Mouse (Mus musculus): ENCODE data around the gene Trhr2. TPM values are rescaled to one million over a fixed set of nuclear protein-coding genes. Genes with fewer than 3 reads are reported as not detected.
"Not testable (repeated sequence)": the region's sequence is repeated elsewhere in the genome, so short reads cannot be mapped to it uniquely, and the experiment has no call there.

The Trhr2 gene
- total RNA-seq, 4 experiments from 2014 or later: not detected

DNA sequence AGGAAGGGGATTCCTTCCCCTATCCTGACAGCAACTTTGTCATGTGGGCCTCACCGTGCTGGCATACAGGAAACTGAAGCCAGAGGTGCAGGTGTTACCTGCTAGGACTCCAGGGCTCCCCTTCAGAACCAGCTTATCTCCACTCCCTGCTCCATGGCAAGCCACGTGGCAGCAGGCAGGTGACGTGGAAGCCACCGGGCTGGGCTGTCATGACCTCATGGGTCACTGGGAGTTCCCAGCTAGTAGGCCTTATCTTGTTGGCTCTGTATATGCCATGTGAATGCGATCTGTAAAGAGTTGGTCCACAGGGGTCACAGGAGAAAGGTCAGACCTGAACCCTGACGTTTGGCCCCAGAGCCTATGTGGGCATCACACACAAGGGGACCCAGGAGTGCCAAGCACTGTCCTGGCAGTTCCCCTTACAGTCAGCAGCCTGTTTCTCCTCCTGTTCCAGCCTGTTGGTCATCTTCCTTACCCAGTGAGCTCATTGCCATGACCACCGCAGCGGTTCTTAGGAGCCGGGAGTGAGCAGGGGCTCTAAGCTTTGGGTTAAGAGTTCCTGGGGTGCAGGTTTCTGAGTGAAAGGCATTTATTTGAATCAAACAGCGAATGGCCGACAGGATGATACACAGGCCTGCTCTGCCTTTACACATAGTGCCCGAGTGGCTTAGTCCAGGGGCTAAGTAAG is 30.0 kb downstream of the Trhr2 start:
- no peak for DNase-seq

DNA sequence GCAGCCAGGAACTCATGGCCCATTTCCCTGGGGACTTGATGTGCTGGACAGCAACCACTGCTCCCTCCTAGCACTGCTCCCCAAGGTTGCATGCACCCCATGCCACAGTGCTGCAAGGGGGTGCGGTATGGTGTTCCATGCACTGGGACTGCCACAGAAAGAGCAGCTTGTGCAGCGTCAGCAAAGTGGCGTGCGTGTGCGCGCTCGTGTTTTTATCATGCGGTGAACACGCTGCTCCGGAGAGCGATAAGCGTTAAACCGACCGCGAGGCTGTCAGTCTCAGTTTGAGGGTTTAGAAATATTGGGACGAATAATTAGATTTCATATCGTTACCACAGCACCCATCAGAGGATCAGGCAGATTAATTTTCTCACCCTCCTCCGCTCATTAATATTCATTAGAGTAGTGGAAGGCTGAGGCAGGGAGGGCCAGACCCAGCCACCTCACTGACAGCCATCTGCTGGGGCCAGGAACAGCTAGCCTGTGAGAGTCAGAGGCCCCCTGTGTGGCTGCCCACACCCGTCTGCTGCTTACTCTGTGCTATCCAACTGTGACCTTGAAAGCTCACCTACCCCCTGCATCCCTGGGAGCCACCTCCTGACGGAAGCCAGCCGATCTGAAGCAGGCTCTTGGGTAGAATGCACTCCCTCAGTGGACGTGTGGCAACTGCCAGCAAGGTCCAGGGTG is 30.9 kb downstream of the Trhr2 start:
- DNase-seq: no peak

DNA sequence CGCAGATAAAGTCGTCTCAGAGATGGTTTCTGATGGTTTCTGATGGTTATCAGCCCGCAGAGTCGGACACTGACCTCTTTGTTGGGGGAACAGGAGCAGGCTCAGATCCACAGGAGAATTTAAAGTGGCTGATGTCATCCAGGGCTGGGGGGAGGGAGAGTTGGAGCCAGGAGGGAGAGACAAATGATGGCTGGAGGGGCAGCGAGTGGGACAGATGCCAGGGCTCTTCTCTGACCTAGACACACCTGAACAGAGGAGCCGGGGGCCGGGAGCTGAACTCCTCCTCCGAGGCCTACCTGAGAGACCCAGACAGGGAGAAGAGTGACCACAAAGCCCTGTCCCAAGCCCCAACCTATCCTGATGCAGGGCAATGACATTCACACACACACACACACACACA is 31.5 kb downstream of the Trhr2 start:
- no peak for DNase-seq

DNA sequence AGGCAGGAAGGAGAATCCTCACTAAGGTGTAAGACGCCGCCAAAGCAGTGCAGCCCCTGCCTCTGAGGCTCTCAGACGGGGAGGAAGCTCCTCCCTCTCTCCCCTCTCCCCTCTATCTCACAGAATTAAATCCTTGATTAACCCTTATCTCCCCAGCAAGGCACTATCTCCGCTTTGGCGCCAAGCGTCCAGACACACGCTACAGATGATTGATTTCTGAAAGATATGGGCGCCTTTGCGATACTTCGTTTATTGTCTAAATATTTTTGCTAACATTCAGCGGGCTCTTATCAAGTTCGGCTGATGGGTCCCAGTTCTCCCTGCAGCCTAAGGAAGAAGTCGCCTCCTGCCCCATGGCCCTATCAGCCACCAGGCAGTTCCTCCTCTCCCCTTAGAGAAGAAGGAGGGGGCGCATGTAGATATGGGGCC is 34.4 kb downstream of the Trhr2 start:
- DNase-seq: no peak

DNA sequence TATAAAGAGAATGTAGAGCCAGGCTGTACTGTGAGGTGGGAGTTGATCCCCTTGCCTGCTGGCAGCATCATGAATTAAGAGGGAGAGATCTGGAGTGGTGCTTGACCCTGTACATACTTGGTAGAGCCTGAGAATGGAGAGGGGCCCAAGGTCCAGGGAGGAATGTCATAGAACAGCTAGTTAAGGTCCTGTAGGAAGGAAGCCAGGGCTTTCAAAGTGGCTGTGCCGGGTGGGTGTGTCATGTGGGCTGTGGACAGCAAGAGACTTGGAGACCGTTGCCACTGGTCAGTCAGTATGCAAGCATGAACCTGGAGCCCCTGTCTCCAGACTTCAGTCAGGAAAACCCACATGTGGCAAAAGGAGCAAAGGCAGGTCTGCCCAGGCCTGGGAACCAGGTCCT is 35.4 kb downstream of the Trhr2 start:
- DNase-seq: no peak

DNA sequence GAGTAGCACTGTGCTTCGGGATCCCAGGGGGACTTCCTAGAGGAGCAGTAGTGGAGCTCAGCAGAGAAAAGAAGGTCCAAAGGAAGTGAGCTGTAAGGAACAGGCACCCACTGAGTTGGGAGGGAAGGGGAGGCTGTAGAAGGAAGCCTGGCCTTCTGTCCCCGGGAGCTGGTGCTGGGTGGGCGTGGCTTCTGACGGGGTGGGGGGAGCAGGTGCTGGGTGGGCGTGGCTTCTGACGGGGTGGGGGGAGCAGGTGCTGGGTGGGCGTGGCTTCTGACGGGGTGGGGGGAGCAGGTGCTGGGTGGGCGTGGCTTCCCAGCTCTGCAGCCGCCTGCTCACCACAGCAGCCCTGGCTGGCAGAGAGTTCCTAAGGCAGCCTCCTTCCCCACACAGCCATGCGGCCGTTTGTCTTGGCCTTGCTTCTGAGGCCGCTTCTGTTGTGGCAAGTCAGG is 36.6 kb downstream of the Trhr2 start:
- not testable (repeated sequence) for DNase-seq

DNA sequence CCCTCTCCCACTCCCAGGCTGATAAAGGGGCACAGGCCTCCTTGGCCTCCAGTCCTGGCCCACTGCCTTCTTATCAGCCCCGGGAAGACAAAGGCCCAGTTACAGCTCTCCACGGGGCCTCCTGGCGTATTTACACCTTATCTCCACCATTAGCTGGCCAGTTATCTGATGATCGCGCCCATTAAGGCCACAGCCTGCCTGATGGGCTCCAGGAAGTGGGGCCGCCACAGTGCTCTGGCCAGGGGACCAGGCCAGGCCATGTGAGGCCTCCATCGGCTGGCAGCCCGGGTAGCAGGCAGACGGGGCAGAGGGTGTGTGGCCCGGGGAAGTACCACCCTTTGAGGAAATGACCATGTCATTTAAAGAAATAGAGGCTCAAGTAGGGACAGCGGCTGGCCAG is 37.8 kb downstream of the Trhr2 start:
- DNase-seq: no peak

DNA sequence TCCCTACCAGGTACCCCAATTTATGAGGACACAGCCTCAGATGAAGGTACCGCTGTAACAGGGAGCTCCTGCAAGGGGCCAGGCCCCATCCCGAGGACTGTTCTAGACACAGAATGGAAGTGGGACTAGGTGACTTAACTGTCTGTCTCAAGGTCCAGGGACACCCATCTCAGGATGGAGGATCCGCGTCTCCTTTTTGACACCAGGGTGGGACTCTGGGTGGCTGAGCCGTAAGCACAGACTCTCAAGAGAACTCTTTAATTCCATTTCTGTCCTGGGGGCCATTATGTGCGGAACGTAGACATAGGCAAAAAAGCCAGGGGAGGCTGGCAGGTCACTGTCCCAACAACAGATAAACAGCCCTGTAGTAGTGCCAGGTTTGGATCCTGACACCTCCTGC is 38.4 kb downstream of the Trhr2 start:
- no peak for DNase-seq

DNA sequence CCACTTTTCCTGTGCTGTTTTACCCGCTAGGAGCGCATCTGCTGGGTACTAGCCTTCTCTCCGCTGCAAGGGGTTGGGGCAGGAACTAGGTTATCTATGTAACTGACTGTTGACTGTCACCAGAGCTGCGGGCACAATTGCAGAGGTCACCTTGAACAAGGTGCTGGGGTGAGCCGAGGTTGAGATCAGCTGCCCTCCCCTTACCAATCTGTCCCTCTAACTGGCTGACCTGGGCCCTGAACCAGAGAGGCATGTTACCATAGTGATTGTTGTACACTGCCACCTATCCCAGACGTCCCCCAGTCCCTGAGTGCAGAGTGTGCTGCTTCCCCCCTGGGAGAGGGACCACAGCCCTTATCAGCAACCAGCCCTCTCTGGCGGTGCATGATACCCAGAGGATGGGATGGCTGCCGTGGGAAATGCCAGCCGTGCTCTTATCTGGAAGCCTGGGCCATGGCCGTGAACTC is 39.1 kb downstream of the Trhr2 start:
- no peak for DNase-seq

DNA sequence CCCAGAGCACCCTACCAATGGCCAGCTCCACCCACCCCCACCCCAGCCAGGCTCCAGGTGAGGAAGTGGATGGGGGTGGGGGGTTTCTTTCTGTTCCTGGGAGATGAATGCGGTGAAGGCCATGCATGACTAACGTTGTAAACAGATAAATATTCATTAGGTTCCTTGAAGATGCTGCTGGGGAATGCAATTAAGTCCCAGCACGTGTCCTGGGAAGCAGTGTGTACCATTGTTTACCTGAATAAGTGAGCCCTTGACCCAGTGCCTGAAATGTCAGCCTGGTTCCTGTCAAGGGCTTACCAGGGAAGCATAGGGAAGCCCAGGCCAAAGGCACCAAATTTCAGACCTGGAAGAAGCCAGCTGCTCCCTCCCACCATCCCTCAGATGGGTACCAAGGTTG is 40.0 kb downstream of the Trhr2 start:
- no peak for DNase-seq

DNA sequence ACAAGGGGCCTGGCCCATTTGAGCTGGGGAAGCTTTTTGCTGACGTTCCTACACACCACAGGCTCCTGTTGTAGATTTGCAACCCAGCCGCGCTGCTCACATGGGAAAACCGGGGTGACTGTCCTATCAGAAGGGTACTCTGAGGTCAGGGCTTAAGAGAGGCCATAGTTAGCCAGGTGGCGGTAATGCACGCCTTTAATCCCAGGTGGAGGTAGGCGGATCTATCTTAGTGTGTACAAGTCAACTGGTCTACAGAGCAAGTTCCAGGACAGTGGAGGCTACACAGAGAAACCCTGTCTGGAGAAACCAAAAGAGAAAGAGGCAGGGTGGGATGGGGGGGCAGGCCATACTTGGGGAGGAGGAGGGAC is 40.9 kb downstream of the Trhr2 start:
- DNase-seq: no peak

DNA sequence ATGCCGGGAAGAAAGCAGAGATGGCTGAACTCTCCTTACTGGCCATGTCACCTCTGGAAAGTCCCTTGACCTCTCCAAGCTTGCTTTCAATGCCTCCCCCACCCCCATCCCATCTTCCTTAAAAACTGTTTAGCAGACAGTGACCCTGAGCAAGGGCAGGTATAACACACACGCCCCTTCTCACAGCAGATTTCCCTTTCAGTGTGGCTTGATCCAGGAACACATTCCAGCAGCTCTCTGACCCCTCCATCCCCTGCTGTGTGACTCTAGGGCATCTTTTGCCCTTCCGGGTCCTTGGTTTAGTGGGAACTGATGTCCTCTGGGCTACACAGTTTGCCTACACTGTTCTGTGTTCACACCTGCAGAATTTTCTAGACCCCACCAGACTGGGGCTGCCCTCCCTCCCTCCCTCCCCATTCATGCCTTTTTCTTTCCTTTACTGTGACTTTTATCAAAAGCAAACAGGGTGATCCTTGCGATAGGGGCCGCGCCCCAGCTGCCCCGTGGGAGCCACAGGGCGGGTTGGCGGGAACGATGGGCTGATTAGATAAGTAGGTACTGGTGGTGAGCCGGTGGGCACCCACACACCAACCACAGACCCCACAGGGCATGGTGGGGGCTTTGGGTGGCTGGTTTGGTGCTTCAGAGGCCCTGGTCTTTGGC is 41.4 kb downstream of the Trhr2 start:
- no peak for DNase-seq

DNA sequence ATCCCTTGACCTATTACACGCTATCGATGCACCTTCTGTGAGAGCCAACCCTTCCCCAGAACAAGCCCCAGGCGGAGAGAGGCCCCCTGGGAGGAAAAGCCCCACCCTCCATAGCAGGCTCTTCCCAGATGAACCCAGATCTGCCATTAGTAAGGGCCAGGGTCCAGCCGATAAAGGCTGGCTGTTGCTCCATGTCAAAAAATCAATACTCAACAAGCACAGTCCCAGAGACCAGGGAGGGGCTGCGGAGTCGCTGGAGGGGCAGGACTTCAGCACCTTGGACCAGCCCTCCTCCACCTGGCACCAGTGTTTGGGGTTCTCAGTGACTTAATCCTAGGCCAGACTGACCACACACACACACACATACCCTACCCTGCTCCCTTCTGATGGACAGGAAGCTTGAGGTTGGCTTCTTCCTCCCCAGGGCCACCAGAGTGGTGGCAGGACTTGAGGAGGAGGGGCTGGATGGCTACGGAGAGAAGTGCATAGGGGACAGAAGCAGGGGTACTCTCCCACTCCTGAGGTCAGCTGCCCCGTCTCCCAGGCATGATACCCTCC is 42.5 kb downstream of the Trhr2 start:
- no peak for DNase-seq

DNA sequence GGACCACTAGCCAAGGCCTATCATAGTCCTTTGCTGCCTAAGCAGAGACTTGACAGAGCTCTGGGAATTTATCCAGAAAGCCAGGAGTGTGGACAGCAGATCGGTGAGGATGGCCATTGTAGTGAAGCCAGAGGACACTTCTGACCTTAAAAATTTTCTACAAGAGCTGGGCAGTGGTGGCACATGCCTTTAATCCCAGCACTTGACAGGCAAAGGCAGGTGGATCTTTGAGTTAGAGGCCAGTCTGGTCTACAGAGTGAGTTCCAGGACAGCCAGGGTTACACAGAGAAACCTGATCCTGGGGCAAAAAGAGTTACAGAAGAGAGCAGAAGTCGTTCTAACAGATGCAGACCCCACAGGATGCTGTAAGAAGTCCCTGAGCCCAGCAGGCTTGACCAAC is 44.1 kb downstream of the Trhr2 start:
- no peak for DNase-seq

DNA sequence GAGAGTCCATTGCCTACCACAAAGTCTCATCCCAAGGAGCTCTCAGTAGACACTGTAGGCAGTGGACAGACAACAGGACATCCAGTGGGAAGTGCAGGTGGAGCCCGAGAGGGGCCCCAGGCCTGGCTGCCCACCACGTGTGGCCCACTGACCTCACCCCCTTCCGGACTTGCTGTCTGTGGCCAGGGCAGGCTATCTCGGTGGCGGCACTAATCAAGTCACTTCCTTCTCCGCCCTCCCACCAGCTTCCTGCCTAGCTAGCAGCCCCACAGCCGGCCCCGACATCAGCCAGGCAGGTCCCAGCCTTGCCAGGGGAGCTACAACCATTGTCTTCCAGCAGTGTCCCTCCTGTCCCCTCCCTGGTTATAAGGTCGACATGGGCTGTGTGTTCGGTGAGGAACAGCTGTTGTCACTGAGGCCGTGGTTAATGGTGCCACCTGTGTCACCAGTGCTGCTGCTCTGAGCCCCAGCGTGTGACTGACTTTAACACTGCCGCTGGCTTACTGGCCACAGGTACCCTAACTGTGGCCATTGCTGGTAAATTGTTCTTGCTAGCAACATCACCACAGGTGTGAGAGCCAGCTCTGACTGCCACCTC is 45.5 kb downstream of the Trhr2 start:
- no peak for DNase-seq

DNA sequence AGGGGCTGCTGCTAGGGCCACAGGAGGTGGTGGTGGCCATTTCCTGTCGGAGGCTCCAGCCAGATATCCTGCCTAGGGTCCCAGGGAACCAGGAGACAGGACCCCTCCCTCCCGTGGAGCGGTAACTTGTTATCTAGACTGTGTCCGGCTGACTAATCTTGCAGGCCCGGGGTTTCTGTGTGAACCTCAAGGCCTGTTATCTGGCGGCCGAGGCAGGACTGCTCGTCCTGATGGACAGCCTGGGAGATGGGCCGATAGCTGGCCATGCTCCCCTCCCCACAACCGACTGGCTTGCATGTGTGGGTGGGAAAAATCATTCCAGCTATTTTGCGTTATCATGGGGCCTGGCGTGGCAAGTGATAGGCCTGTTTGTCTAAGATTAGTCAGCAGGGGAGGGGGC is 47.2 kb downstream of the Trhr2 start:
- no peak for DNase-seq

DNA sequence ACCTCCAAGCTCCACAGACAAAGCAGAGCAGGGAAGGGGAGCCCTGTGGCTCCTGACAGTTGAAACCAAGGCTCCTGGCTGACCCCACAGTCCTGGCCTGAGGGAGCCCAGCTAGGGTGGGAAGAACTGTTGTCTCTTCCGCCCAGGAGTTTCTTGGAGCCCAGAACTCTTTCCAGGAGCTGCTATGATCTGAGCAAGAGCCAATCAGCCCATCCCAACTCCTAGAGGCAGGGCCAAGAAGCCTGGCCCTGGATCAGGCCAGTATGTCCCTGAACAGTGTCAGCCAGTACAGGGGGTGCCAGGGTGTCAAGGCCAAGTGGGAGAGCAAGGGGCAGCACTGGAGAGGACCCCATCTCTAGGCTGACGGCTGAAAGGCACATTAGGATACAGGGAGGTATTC is 48.0 kb downstream of the Trhr2 start:
- no peak for DNase-seq

DNA sequence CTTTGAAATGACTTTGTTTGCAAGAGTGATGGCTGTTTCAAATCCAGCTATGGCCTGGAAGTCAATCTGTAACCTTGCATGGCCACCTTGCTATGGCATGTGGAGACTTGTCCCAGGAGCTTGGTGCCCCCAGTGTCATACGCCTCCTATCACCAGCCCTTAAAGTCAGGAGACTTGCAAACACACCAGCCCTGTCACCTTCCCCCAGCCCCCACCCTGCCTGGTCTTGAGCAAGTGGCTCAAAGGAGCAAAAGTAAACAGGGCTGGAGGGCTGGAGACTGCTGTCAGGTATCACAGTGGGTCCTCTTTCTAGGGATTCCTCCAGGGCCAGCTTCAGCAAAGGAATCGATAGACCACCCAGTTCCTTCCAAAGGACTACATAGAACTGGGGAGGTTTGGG is 49.4 kb downstream of the Trhr2 start:
- no peak for DNase-seq

DNA sequence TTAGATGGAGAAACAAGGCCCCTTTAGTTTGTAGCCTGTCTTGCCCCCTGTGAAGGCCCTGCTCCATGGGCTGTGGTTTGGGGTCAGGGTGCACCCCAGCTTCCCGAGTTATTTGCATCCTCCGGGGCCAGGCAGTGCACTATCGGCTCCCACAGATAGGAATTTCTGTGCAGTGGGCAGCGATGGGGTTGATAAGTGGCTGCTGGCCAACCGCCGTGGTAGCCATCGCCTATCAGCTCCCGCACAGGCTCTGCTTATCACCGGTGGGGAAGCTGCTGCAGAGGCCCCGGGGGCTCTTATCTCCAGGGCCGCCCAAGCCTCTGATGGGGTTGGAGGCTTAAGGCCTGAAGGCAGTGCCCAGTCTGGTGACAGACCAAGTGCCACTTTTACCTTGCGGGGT is 51.3 kb downstream of the Trhr2 start:
- DNase-seq: no peak

DNA sequence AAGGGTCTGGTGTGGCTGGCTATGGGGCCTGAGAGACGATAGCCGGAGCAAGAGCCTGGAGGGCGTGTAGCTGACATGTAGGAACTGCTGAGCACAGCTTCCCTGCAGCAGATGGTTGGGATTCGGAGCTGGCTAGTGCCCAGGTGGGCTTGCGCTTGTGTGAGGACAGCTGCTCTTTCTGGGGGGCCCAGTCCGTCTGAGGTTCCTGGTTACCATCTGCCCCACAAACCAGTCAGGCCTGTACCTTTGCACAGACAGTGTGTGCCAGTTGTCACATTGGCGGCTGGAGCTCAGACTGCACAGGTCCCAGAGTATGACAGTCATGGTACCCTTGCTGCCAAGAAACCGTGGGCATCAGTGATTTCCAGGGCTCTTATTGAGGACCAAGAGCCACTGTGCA is 52.7 kb downstream of the Trhr2 start:
- no peak for DNase-seq
